Mouse (Mus musculus) heart, embryonic 13.5 days (tissue): ENCODE measurements around the gene Cyfip1. TPM values are rescaled to one million over a fixed set of nuclear protein-coding genes. Genes with fewer than 3 reads are reported as not detected.

Experiments
- polyA plus RNA-seq: library from polyadenylated mRNA; unstranded; fragments of >200 nt; fragmentation: Nextera tagmentation; extraction: Ambion mirVana; gene quantifications from 2 replicates; pipeline ENCODE4 v1.2.1, GENCODE M21; 2015

Cyfip1 gene
- polyA plus RNA-seq, 1 experiment from 2014 or later: 50.3 TPM

Other genes with a start within 250 kb of the Cyfip1 start
- 0.15 and 0.62 TPM in 2 replicates for gene Siglech, start 73.6 kb upstream of the Cyfip1 start, polyA plus RNA-seq
- gene Tubgcp5, start 47.6 kb upstream of the Cyfip1 start, polyA plus RNA-seq: 18.1 and 19.4 TPM in 2 replicates
- gene Nipa2, start 120.7 kb downstream of the Cyfip1 start, polyA plus RNA-seq: 35.3 and 36.2 TPM in 2 replicates
- gene Nipa1, start 178.2 kb downstream of the Cyfip1 start, polyA plus RNA-seq: 3.6 and 4.6 TPM in 2 replicates
- gene Herc2, start 208.5 kb downstream of the Cyfip1 start, polyA plus RNA-seq: 14.3 and 15.8 TPM in 2 replicates